Mouse (Mus musculus) cerebellum, adult 2 months (tissue): ENCODE results near the gene Grem1.

Source experiments
- CTCF ChIP-seq: fragments of 200-500 bp; IDR thresholded peaks from 2 replicates; pipeline ENCODE4 v1.5.1; 2011; ENCODE audit warnings: low read depth, mild to moderate bottlenecking, control low read depth, low read length, moderate library complexity, borderline replicate concordance; ENCODE audit not compliant: insufficient read depth
- POLR2A ChIP-seq: fragments of 200-500 bp; IDR thresholded peaks from 2 replicates; pipeline ENCODE4 v1.6.1; 2011; ENCODE audit warnings: low read length, control low read depth, borderline replicate concordance; ENCODE audit not compliant: insufficient read depth

DNA sequence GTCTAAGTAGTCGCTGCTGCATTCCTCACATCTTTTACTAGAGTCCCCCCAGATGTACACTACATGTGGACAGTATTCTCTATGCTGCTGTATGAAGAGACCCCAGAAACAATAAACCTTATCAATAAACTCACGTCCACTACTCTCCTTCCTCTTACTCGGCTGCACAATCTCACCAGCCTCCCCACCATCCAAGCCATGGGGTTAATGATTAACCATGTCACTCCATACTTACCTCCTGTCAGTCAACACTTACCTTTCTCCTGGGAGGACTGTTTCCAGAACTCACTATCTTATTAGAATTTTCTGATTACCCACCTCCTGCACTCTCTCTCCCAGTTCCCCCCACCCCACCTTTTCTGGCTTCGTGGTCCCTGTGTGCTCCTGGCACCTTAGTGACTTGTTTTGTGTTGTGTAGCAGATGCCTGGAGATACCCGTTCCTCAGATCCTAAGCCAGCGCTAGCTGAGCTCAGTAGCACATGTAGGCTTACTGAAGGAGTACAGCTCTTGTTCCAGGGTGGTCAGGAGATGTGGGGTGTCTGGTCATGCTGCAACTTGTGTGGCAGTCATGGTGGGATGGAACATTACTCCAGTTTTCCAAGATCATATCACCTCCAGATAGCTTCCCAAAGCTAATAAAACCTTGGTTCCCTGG, 15.8 kb upstream of the Grem1 start:
- TF ChIP-seq CTCF (no peak), POLR2A (no peak)
